Mouse (Mus musculus): ENCODE results near the gene Nr2f6.

- TF ChIP-seq GATA1 (IDR thresholded peaks at IDR 0.05; ENCODE audit: borderline replicate concordance, low read length), result no peak
- no peak for TF ChIP-seq FLI1 (IDR thresholded peaks at IDR 0.05; ENCODE audit: low read length)
Observed at GRCm38 (mm10) chr8:71379008-71379407, 2.8 kb downstream of the Nr2f6 start.

All from megakaryocyte, embryonic 14.5 days (primary cell).